ENCODE assay signal across 8 mouse cellular contexts in the genomic region with DNA sequence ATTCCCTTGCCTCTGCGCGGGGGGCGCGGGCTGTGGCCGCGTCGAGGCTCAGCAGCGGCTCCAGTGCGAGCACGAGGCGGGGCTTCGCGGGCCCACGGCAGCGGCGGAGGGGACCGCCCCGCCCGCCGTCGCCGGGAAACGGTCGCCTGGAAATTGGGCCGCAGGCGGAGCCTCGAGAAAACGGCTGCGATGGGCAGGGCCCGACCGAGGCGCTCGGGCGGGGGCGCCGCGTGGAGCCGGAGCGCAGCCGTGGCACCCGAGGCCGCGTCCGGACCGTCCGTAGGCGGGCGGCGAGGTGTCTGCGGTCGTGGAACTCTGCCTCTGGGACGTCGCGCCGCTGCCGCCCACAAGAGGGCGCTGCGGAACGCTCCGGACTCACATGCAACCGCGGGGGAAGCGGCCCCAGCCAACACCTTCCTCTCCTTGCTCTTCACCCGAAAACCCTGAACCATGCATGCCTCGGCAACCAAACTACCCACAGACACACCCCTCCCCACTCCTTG. TPM values are rescaled to one million over a fixed set of nuclear protein-coding genes. Genes with fewer than 3 reads are reported as not detected.
A peak's percentile ranks its signal among the peaks of the same experiment; 100 is the strongest.
DNase-seq lines count a peak whose midpoint lies in the region; ATAC-seq and TF ChIP-seq lines count a peak whose summit lies in the region.

A gene (minus strand): TSS at position 52 of the 503 bp plus-strand sequence.

- POLR2A ChIA-PET in Patski (lab: Charles Lee): no interaction called here

- TF ChIP-seq CTCF in Patski (IDR thresholded peaks at IDR 0.05): no peak

- H3K9me3 ChIP-seq in hindbrain, embryonic 15.5 days: no peaks in the 10 kb centered on the region

- peak within 1 kb of the TSS; percentile 96 for H3K4me2 ChIP-seq in hindbrain, embryonic 15.5 days

- ATAC-seq in Patski: peak; percentile 28
- peak; percentile 7; the same call in 1 of the 2 replicates for ATAC-seq in hindbrain, embryonic 15.5 days (ENCODE audit: low FRiP score, low read depth)

- H3K27ac ChIP-seq in hindbrain, embryonic 15.5 days (replicated peaks): no peak within 1 kb of the TSS

- H3K4me1 ChIP-seq in hindbrain, embryonic 15.5 days (replicated peaks): peaks cover 46% of the 10 kb centered on the region

- CTCF ChIA-PET in Patski (lab: Charles Lee): interaction anchor here (2.6 kb wide), 1 partner anchor 52 kb away, joined by 9 read pairs; no protein-coding TSS in a partner anchor

- no peak for DNase-seq in Patski (ENCODE audit: low read depth, low spot score)
- DNase-seq in cerebellum, postnatal 14 days: peak; percentile 92 to 93
- DNase-seq in frontal cortex, postnatal 36 days (ENCODE audit: low spot score in 2 of 2): peak; percentile 84 to 90
- DNase-seq in layer of hippocampus, postnatal 36 days: peak; percentile 84 to 85
- peak; percentile 86 for DNase-seq in lung, postnatal 36 days
- DNase-seq in retina, postnatal 1 day: peak; percentile 91
- DNase-seq in urinary bladder, adult 18-20 months (ENCODE audit: low spot score in 2 of 2): peak; percentile 72 to 73

- peak within 1 kb of the TSS; percentile 46 for H3K9ac ChIP-seq in hindbrain, embryonic 15.5 days

- H3K4me3 ChIP-seq in hindbrain, embryonic 15.5 days: peak within 1 kb of the TSS; percentile 84

- 1% methylated on average over 48 of the region's 65 CpGs for WGBS in hindbrain, embryonic 15.5 days

- in situ Hi-C loops in Patski (cut with MboI; ENCODE audit: low pct_unique_long_range_greater_than_20kb): no loop called here

- H3K36me3 ChIP-seq in hindbrain, embryonic 15.5 days: peaks cover 32% of the 10 kb centered on the region

- no peaks in the 10 kb centered on the region for H3K27me3 ChIP-seq in Patski
- H3K27me3 ChIP-seq in hindbrain, embryonic 15.5 days: peaks cover 45% of the 10 kb centered on the region

RNA-seq across cellular contexts. Expression of the gene that starts here (rescaled TPM):
- 6.1 TPM for polyA plus RNA-seq in Patski (2021)
- polyA plus RNA-seq in hindbrain, embryonic 15.5 days (2015; fragmentation: Nextera tagmentation; extraction: Ambion mirVana): 14.8 and 18.8 TPM in 2 replicates
- 100 to 1,000 TPM; 172 to 185 TPM for total RNA-seq in layer of hippocampus, postnatal 36 days (2021)
